Mouse (Mus musculus): ENCODE results near the gene Prkn.
A peak's percentile ranks its signal among the peaks of the same experiment; 100 is the strongest.

Gene Prkn

DNA sequence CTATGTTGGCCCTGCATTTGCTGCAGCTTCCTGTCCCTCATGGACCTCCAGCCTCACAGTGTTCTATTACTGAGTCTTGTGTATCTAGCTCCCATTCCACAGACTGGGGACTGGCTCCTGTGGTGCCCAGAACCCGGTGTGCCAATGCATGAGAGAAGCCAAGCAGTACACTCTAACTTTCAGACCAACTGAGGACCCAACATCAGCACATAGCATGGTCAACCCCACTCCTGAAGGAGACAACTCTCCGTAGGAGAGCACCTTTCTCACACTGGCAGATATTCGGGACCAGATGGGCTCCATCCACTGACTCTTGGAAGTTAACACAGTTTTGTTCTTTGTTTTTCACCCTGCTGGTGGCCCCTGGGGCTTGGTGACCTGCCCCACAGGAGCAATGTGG is 1026.0 kb downstream of the Prkn start:
- DNase-seq, result no peak

DNA sequence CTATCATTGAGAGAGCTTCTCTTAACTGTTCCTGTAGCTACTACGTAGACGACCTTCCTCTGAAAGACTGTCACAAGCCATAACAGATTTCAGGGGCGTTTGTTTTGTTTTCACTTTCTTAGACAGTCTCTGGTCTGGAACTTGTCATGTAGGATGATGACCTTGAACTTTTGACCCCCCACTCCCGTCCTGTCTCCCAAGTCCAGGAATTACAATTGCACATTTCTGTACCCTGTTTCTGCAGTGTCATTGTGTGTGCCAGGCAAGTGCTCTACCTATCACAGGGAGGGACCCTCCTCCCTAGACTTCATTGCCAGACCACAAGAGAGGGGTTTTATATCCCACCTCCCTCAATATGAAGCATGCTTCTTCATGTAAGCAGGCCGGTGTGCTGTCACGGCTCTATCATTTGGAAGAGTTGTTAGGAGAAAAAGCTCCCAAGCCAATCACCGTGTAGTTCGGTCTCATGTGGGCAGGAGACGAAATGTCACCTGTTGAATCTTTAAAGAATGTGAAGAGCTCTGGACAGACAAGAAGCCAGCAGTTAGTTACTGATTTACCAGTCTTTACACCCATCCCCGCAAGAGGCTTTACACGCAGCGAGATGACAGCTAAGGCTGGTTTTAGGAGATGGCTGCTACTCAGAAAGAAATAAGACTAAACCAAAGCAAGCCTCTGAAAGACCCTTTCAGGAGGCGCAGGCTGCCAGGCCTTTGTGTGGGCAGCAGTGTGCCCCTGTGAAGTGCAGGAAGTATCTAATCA is 1027.3 kb downstream of the Prkn start:
- DNase-seq, result no peak

DNA sequence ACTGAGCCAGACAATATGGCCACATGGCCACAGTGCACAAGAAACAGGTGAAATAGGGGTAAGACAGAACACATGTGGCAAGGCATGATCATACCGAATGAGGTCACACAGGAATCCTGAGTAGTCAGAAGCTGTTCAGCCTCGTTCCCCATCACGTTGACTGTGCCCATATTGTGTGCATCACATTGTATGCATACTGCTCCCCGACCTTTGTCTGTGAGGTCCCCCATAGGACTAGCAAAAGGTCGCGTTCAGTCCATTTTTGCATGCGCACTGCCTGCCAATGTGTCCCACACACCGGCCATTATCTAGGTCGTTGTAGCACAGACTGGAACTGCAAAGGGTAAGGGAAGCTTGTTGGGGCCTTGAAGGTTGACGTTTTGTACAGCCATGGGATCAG is 1030.4 kb downstream of the Prkn start:
- no peak for DNase-seq

DNA sequence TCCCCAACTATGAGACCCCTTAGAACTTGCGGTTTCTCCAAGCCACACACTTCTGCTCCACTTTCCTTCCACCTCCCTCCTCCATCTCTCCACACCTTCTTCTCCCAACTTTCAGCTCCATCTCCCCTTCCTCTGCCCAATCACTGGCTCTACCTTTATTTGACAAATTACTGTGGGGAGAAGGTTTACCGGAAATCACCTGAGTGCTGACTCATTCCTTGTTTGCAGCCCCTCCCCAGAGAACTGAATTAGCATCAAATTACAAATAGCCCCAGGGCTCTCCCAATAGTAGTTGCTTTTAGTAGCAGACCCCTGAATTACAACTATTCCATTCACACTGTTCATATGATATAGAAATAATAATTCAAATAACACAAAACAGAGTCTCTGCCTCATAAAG is 1036.1 kb downstream of the Prkn start:
- no peak for DNase-seq

DNA sequence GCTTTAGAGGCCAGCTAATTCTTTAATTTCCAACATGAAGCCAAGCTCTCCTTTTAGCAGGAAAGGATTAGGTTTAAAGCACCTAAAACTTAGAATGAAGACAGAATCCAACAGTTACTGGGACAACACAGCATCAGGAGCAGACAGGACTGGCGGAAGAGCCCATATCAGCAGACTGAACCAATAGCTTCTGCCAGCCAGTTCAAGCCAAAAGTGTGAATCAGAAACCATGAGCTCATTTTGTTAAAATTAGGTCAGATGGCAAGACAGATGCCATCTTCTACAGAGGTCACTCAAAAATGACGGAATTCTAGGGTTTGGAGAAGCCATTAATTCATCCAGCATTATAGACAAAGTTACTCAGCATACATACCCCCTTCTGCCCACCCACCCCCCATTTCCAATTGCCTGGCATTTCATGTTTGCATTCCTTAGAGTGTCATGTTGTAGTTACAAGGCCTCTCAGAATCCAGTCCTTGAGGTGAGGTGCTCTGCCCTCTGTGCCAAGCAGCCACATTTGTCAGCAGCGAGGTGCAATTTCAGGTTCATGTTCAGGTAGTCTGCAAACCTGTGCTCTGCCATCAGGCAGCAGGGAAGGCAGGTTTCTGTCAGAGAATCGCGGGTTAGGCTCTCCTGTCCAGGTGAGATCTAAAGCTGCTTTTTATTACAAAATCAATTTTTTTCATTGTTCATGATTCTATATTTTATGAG is 1041.1 kb downstream of the Prkn start:
- DNase-seq, result no peak

DNA sequence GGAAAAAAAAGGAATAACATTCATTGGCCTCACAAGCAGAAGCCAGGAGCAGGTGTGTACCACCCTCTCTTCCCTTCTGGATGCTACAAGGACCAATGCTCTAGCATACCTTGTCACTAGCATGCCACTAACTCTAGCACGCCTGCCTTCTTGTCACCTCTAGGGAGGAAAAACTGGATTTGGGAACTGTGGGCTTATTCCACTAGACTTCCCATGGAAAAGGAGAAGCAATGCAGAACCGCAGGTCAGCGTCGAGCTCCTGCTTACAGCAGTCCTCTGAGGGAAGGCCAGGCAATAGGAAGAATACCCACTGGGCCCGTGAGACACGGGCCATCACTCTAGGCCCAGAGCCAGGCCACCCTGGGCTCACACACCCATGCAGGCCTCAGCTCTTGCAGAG is 1045.4 kb downstream of the Prkn start:
- DNase-seq, result no peak

DNA sequence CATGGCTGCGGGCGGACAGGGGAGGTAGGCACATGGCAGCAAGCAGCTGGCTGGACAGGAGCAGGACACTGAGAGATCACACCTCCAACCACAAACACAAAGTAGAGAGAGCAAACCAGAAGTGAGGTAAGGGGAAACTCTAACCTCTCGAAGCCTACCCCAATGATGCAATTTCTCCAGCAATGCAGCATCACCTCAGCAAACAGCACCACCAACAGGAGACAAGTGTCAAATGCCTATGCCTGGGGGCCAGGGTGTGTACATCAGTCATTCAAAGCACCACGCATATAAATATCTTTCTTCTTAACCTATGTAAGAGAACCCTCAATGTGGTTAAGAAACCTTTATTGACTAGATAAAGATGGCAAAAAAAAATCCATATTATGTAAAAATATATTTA is 1046.8 kb downstream of the Prkn start:
- DNase-seq, result no peak

DNA sequence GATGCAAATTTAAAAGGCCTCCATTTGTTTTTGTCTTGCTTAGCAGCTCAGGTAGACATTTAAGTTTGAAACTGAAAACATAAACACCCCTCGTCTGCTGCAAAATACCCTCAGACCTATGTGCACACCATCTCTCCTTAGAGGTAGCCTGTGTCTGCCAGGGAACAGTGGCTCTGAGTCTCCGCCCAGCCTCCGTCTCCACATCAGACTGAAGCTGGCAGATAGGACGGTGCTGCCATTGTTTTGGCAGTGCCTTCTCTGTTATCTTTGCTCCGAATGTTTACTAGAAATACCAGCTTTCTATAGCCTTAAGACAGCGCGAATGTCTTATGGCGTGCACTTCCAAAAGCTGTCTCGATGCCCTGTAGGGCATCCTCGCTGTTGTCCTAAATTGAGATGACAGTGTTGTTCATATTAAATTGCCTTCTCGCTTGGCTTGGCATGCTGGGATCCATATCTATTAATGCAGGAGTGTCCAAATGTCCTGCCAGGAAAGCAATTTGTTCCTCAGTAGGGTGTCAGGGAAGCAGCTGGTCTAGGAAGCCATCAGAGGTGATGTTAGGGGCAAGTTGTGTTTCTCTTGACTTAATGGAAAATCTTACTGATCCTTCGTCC is 1047.5 kb downstream of the Prkn start:
- no peak for DNase-seq

DNA sequence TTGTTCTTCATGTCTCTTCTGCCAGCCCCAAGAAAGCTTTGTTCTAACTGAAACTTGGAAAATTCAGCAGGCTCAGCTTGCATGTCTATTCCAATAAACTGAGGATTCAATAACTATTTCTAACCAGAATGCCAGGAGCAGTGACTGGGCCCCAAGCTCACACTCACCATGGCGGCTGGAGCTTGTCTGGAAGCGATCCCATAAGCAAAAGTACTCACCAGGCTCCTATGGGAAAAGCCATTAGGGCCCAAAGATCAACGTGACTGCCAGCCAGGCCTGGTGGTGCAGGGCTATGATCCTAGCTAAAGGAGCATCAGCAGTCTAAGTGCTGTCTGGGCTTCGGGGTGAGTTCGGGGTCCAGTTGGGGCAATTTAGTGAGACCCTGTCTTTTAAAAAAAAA is 1048.6 kb downstream of the Prkn start:
- no peak for DNase-seq

DNA sequence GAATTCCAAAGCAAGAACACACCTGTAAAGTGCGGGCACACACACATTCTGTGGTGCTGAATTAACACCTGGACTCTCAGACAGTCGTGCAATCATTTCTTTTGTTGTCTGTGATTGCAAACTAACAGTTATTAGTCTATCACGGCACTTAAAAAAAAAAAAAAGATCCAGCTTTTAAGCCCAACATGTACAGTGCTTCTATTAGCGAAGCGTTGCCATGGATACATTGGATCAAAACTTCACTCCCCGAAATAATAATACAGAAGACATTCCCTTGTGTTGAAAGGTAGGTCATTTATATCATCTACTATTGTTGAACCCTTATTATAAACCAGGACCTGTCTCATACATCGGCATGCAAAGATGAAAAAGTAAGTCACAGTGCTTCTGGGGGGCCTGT is 1060.1 kb downstream of the Prkn start:
- no peak for DNase-seq

DNA sequence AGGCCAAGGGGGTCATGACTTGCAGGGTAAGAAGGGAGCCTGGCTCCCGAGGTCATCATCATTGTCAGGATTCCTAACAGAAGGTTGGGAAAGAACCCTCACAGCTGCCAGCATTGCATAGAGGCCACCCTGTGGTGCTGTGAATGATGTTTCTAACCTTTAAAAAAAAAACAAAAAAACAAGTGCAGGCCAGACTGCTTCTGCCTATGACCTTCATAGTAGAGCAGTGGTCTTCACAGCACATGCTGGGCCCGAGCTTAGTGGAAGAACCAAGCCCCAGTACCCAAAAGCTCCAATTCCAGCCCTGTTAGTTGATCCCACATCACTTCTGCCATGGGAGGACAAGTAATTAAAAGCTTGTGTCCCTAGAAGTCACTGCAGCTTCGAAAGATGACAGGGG is 1061.5 kb downstream of the Prkn start:
- DNase-seq, result no peak

DNA sequence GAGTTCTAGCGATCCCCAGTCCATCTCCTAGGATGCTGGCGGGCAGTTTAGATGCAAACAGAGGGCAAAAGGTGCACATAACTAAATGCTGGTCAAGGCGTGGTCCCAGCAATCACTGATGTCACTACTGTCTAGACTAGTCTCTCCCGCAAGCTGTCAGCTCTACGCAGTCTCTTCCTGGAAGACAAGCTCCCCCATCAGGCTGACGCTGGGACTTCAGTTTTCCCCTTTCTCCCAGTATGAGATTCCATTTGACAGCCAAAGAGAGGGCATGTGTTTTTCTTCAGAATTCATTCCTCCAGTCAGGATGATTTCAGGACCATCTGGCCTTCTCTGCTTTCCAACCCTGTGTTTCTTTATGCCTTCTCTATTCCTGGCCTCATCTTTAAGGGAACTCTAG is 1062.8 kb downstream of the Prkn start:
- DNase-seq, result peak; percentile 6

DNA sequence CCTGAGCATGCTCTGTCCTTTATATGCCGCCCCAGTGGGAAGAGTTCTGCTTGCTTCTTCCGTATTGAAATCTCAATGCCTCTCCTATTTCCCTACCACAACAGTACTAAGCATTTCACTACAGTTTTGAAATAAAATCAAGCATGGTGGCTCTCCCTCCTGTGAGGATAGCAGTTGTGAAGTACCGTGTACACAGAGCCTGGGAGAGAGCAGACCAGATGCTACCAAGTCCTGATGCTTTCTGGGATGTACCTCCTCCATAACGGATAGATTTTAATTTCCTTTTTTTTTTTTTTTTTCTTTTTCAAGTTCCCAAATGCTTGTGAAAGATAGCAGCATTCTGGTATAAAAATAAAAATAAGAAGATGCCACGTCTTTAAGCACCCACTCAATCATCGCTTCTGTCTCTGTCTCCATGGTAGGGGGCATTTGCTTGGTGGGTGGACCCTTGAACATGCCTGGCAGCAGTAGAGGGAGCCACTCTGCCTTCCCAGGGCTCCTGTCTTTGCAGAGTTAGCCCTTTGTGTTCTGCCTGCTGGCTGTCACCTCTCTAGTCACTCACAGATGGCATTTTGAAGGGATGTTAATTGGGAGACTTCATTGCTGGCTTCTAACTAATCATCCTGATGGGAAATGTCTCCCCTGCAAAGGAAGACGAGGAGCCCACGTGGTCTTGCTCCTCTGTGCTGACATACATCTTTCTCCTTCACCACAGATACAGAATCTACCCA is 1070.6 kb downstream of the Prkn start:
- no peak for DNase-seq

DNA sequence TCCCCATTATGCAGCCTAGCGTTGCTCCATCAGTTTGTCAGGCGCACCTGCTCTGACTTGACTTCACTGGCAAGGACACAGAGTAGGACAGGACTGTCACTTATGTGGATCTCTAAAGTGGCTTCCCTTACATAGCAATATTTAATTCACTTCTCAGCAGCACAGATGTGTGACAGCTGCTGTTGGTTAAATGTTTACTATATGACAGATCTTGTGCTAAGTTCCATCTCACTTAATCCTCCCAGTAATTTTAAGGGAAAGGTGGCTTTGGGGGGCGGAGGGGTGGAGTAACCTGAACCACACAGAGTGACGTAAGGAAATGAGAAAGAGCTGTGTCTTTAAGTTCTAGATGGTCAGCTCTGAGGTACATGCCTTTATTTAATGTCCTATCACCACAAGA is 1072.0 kb downstream of the Prkn start:
- no peak for DNase-seq

DNA sequence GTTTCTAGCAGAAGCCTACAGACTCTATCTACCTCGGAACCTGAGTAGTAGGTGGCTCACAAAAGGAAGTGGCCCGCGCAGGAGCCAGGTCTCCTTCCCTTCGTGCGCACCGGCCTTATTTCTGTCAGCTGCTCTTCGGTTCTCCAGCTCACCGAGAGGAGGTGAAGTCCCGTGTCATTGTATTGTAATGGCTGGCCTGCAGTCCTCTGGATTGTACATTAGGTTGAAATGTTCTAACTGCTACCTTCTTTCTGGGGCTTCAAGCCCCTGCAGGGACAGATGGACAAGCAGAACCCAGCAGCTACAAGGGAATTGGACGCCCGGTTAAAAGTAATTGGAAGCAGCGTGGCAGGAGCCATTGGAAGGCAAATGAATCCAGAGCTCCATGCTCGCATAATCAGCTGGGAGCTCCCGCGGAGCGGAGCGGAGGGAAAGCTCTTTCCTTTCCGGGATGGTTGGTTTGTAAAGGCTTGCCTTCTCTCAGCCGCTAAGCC is 1072.7 kb downstream of the Prkn start:
- DNase-seq, result peak; percentile 17

DNA sequence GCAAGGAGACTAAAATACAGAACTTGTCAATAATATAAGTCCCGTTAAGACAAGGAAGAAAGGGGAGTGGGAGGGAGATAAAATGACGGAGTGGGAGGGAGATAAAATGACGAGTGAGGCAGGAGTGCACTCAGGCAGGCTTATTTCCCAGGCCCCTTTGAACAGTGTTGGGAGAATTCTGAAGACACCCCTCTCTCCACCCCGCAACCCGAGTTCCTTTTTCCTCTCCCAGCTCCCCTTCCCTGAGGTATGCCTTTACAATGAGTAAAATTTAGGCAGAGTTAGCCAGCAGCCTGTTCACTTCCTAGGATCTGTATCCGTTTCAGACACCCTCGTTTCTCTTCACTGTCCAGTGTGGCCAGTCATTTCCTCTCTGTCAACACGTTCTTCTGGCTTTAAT is 1073.4 kb downstream of the Prkn start:
- no peak for DNase-seq

DNA sequence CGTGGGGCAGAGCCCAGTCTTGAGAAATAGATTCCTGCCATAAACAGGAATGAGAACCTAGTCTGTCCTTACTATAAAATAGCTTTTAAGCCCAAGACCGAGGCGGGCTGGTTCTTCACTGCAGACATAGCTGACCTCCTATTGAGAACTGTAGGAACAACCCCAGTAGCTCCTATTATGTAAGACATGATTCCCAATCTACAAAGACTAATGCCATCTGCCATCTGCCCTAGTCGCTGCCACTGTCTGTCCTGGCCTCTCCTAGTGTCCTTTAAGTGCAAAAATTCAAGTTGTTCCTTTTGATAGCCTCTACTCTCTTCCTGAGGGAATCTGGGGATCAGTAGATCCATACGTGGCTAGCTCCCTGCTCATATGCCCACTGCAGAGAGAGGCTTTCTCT is 1074.3 kb downstream of the Prkn start:
- no peak for DNase-seq

DNA sequence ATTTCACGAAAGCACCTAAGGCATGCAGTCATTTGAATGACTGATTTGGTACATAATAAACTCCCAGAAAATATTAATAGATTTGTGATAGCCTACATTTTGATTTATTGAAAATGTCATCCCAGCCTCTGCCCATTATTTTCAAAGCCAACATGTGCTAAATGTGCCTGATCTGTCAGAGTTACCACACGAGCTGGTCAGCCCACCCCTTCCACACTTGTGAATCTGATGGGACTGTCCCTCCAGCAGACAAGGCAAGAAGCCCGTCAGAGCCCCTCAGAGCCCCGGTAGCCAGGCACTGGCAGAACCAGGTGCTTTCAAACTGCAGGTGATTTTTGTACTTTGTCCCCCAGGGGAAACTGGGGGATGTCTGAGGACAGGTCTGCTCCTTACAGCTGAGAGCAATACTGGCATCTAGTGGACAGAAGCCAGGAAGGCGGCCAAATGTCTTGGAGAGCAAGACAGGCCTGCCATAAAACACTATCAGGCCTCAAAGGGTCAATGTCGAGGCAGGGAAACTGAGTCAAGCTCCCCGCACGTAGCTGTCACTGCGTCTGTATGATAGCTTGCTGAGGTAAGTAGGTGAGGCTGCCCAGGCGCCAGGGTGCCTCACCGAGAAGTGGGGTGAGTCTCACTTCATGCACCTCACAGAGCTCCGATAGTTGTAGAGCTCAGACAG is 1078.1 kb downstream of the Prkn start:
- DNase-seq, result peak; percentile 59

DNA sequence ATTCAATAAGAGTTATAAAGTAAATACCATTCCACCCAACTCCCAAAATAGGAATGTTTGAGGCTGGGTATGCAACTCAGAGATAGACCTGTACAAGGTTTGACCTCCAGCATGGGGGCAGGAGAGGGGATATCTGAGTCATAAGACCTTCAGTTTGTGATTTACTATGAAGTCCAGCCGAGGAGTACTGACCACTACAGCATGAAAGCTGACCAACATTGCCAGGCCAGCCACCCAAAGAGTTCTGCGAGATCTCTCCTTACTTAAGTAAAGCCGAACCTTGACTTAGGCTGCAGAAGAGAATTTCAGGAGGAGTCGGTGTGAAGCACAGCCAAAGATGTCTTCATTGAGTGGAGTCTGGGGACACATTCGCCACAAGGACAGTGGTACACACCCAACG is 1079.4 kb downstream of the Prkn start:
- DNase-seq, result no peak

DNA sequence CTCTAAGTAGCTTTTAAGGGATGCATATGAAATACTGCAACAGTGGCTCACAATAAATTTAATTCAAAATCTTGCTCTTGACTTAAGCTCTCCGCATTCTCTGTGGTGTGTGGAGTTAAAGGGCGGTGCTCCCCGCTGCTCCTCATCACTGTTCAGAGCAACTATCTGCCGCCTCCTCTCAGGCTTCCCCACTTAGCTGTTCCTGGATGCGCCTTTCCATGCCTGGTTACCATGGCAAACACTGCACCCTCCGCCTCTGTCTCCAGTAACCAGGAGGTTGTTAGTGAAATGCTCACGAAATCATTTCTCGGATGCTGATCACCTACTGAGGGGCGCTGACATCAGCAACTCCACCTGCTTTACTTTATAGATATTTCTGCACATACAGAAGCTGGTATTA is 1080.8 kb downstream of the Prkn start:
- no peak for DNase-seq

DNA sequence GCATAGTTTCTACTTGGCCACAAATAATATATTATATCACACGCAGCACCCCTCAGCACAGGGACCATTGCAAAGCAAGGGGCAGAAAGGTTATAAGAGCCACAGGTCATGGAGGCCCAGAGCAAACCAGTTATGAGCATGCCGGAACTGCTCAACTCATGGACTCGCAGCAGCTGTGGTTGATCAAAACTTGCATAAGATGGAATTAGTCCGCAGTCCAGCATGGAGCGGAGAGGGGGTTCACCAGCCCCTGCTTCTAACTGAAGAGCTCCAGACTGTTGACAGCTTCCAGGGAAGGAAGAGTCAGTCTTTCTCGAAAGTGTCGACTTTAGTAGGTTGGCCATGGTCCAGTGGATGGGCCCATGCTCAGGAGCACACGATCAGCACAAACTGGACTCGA is 1083.8 kb downstream of the Prkn start:
- DNase-seq, result no peak

DNA sequence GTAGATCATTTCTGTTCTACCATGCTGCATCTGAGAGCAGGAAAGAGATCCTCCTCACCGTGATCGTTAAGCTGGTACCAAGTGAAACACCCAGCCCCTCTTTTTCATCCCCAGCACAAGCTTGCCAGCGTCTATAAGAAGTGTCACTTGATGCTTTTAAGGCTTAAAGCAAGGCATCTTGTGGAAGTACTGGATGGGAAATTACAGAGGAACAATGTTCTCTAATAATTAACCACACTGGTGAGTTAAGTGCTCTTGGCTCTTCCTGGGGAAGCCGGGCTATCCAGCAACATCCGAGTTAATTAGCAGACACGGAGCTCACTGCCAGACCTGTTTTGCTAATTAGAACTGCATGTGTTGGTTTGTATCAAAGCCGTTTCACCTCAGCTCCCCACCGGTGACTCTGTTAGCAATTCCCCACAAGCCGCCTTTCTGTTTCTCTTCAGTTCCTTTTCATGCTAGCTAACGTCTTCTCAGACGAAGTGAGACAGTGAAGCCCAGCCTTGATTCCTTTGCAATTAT is 1086.7 kb downstream of the Prkn start:
- DNase-seq, result peak; percentile 64

DNA sequence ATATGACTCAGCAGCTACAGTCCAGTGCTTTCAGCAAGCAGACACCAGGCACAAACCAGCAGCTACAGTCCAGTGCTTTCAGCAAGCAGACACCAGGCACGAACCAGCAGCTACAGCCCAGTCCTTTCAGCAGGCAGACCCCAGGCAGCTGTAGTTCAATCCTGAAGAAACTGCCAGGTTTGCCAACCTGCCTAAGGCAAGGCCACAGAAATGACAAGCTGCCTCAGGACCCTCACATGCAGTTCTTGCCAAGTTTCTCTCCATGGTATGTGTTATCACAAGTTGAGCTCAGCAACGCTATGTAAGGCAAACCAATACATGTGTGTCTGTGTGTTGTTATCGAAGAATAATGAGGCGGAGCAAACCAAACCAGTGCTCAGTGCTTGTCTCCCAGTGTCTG is 1091.5 kb downstream of the Prkn start:
- no peak for DNase-seq

Data from kidney, postnatal 14 days (tissue).